Mouse (Mus musculus) midbrain, embryonic 16.5 days (tissue): ENCODE measurements around the gene Pbld2. TPM values are rescaled to one million over a fixed set of nuclear protein-coding genes. Genes with fewer than 3 reads are reported as not detected.

ENCODE experiments used
- ATAC-seq: fragments of 200-750 bp; cut with Nextera tagmentation; 2 replicates; pipeline ENCODE4 v1.8.0; 2017; ENCODE audit warnings: moderate TSS enrichment
- H3K27ac ChIP-seq: fragments of 300-500 bp; sonication (generic); 2 replicates; pipeline ENCODE4 v1.5.1; 2014; ENCODE audit warnings: mild to moderate bottlenecking, low read length, mixed read lengths
- H3K27me3 ChIP-seq: fragments of 300-500 bp; sonication (generic); 2 replicates; pipeline ENCODE4 v1.6.1; 2014; ENCODE audit warnings: low read depth, low read length, mixed read lengths; ENCODE audit not compliant: control insufficient read depth, insufficient read depth
- H3K36me3 ChIP-seq: fragments of 300-500 bp; sonication (generic); 2 replicates; pipeline ENCODE4 v1.6.1; 2014; ENCODE audit warnings: mild to moderate bottlenecking, low read length, moderate library complexity, mixed read lengths; ENCODE audit not compliant: control insufficient read depth, insufficient read depth
- H3K4me1 ChIP-seq: fragments of 300-500 bp; sonication (generic); 2 replicates; pipeline ENCODE4 v1.6.1; 2014; ENCODE audit warnings: mild to moderate bottlenecking, low read length, mixed read lengths; ENCODE audit not compliant: control insufficient read depth, insufficient read depth
- H3K4me2 ChIP-seq: fragments of 300-500 bp; sonication (generic); 2 replicates; pipeline ENCODE4 v1.6.1; 2014; ENCODE audit warnings: mild to moderate bottlenecking, low read length, mixed read lengths
- H3K4me3 ChIP-seq: fragments of 300-500 bp; sonication (generic); 2 replicates; pipeline ENCODE4 v1.5.1; 2014; ENCODE audit warnings: low read depth, mild to moderate bottlenecking, low read length, moderate library complexity, mixed read lengths
- H3K9ac ChIP-seq: fragments of 300-500 bp; sonication (generic); 2 replicates; pipeline ENCODE4 v1.6.1; 2014; ENCODE audit warnings: low read depth, low read length, mixed read lengths
- H3K9me3 ChIP-seq: fragments of 300-500 bp; sonication (generic); replicated peaks from 2 replicates; pipeline ENCODE4 v1.6.1; 2014; ENCODE audit warnings: mild to moderate bottlenecking, low read length, mixed read lengths; ENCODE audit not compliant: control insufficient read depth, poor library complexity, severe bottlenecking
- WGBS: fragments of 180-500 bp; shearing (Covaris S2); extraction: QIAGEN DNeasy Blood & Tissue Kit; methylation state at CpG from one replicate; pipeline ENCODE4 v1.1.7; 2014; 5-methylcytosine and 5-hydroxymethylcytosine counted together
- polyA plus RNA-seq: library from polyadenylated mRNA; unstranded; fragments of >200 nt; fragmentation: Nextera tagmentation; extraction: Ambion mirVana; gene quantifications from 2 replicates; pipeline ENCODE4 v1.2.1, GENCODE M21; 2015

Gene Pbld2
- polyA plus RNA-seq, 1 experiment from 2014 or later, result 0.77 TPM

DNA sequence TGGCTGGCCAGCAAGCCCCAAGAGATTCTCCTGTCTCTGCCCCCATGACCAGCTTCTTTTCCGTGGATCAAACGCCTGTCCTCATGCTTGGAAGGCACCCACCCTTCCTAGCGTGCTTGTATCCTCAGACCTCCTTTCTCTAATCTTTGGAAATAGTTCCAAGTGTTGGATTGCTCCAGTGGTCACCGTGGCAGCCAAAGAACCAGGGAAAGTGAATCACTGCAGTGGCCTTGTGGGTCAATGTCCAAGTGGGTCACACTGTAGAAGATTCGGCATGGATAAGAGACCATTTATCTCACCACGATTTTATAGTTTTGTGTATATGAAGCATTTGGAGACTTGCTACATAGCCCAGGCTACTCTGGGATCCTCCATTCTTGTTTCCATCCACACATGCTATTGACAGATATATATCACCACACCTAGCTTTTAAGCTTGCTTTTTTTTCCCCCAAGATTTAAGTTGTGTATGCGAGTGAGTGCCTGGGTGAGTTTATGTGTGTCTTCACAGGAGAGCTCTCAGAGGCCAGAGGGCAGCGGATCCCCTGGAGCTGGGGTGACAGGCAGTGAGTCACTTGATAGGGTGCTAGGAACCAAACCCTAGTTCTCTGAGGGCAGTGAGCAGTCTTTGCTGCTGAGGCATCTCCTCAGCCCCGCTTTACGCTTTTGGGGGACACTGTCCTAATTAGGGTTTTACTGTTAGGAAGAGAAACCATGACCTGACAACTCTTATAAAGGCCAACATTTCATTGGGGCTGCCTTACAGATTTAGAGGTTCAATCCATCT is 3.5 kb downstream of the Pbld2 start:
- no peak overlapping the region for H3K4me3 ChIP-seq
- no peak overlapping the region for H3K4me2 ChIP-seq
- no peaks in the 10 kb centered on the region for H3K9me3 ChIP-seq
- H3K4me1 ChIP-seq, result peaks cover 32% of the 10 kb centered on the region
- H3K27me3 ChIP-seq, result no peaks in the 10 kb centered on the region
- no peak for ATAC-seq
- H3K27ac ChIP-seq, result peak overlapping the region; percentile 100
- no peaks in the 10 kb centered on the region for H3K36me3 ChIP-seq
- 86% methylated on average over 10 of the region's 10 CpGs for WGBS
- H3K9ac ChIP-seq, result no peak overlapping the region

DNA sequence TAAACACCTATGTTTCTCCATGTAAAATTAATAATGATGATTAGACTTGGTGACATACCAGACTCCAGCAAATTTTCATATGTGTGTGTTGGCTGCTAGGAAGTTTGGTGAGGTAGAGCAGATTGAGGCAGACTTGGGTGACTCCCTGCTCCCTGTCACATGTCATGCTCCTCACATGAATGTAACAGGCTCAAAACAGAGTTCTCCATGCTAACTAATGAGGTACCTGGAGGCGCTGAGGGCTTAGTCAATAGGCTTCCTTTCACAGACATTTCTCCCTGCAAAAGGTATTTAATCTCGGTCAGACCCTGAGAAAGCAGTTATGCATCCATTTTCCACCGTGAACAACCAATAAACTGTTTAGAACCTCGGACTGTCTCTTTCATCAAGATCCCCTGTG is 4.3 kb downstream of the Pbld2 start:
- no peaks in the 10 kb centered on the region for H3K27me3 ChIP-seq
- ATAC-seq, result no peak
- H3K36me3 ChIP-seq, result no peaks in the 10 kb centered on the region
- H3K4me3 ChIP-seq, result no peak overlapping the region
- peaks cover 32% of the 10 kb centered on the region for H3K4me1 ChIP-seq
- no peak overlapping the region for H3K9ac ChIP-seq
- H3K4me2 ChIP-seq, result no peak overlapping the region
- H3K27ac ChIP-seq, result peak overlapping the region; percentile 42; the same call in 1 of the 2 replicates
- WGBS, result 44% methylated on average over 4 of the region's 4 CpGs
- no peaks in the 10 kb centered on the region for H3K9me3 ChIP-seq

DNA sequence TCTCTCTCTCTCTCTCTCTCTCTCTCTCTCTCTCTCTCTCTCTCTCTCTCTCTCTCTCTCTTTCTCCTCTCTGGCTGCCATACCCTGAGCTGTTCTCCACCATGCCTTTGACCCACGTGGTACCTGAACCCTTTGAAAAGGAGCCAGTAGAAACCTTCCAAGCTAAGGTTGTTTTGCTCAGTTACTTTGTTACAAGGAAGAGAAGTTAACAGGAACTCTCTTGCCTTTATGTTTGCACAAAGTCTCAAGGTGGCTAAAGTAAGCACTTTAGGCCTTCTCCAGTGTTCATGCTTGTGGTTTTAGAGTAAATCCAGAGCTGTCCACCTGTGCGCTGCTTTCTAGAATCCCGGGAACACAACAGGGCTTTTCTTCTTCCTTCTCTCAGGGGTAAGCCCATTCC is 8.2 kb downstream of the Pbld2 start:
- no peak for ATAC-seq
- Histone ChIP-seq H3K4me3 (no peak overlapping the region), H3K4me1 (peaks cover 11% of the 10 kb centered on the region; the same call in 1 of the 2 replicates), H3K9me3 (no peaks in the 10 kb centered on the region), H3K36me3 (no peaks in the 10 kb centered on the region), H3K9ac (no peak overlapping the region), H3K4me2 (no peak overlapping the region), H3K27me3 (no peaks in the 10 kb centered on the region), H3K27ac (no peak overlapping the region)
- WGBS, result 79% methylated on average over 3 of the region's 3 CpGs

DNA sequence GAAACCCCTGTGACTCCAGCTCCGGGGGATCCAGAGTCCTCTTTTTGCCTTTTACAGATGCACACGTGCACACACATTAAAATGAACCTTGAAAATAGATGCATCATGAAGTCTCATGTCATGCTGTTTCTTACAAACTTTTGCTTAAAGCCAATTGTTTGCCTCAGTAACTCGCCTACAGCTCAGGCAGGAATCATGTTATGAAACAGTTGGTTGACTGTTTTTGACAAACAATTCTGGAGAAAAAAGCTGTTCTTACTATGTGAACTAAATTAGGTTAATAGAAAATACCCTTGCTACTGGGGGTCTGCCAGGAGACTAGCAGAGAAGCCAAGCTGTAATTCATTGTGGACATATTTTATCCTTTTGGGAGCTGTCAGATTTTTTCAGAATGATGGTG is 8.8 kb downstream of the Pbld2 start:
- no peak overlapping the region for H3K4me3 ChIP-seq
- H3K9ac ChIP-seq, result no peak overlapping the region
- 58% methylated on average over 3 of the region's 3 CpGs for WGBS
- no peaks in the 10 kb centered on the region for H3K36me3 ChIP-seq
- no peak for ATAC-seq
- no peak overlapping the region for H3K4me2 ChIP-seq
- no peaks in the 10 kb centered on the region for H3K27me3 ChIP-seq
- peaks cover 8% of the 10 kb centered on the region; the same call in 1 of the 2 replicates for H3K4me1 ChIP-seq
- H3K27ac ChIP-seq, result no peak overlapping the region
- H3K9me3 ChIP-seq, result no peaks in the 10 kb centered on the region

DNA sequence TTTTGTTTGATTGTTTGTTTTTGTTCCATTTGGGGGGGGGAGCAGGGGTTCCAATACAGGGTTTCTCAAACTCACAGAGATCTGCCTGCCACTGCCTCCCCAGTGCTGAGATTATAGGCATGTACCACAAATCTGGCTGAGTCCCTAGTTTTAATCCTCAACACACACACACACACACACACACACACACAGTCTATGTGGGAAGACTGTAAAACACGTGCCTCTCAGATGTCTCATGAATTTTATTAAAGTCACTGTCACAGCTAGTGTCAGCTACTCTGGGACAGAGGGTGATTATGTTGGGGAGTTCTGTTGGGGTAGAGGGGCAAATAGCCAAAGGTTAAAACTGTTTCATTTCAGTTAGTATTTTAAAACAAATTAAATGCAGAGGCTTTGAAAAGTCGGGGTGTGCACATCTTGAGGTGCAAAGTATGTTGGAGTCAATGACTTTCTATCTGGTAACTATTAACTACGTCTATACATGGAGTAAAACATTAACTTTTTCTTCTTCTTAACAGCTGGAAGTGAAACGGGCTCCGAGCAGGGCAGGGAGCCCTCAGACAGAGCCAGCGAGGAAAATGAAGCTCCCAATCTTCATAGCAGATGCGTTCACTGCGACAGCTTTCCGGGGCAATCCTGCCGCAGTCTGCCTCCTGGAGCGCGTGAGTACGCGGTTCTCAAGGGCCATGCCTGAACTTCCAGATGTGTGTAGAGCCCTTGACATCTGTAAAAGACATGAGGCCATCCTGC is 14.6 kb downstream of the Pbld2 start:
- Histone ChIP-seq H3K27me3 (no peaks in the 10 kb centered on the region), H3K27ac (no peak overlapping the region), H3K9me3 (no peaks in the 10 kb centered on the region), H3K4me1 (no peaks in the 10 kb centered on the region), H3K9ac (no peak overlapping the region), H3K4me2 (no peak overlapping the region), H3K4me3 (no peak overlapping the region), H3K36me3 (no peaks in the 10 kb centered on the region)
- WGBS, result 74% methylated on average over 14 of the region's 14 CpGs
- ATAC-seq, result no peak

DNA sequence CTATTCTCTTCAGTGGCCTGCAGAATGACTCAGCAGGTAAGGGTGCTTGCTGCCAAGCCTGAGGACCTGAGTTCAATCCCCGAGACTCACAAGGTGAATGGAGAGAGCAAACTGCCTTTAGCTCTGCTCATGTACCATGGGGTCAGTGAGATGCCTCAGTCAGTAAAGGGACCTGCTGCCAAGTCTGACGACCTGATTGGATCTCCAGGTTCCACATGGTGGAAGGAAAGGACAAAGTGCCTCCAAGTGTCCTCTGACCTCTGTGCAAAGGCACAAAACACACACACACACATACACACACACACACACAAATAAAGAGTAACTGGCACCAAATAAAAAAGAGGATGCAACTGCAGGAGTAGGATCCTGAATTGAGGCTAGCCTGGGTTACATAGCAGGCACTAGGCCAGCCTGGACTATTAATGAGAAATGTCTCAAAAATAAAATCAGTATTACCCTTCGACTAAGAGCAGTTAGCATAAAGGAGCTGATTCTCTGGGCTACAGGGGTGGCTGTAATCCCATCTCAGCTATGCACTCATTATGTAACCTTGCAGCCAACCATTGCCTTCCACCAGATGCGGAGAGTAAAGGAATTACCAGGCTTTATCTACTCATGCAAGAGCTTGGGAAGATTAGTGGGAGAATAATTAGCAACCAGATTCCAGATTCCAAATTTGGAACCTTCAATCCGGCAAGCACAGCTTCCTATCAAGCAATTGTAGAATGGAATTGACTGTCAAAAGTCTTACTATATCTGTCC is 15.9 kb downstream of the Pbld2 start:
- Histone ChIP-seq H3K27me3 (no peaks in the 10 kb centered on the region), H3K9me3 (no peaks in the 10 kb centered on the region), H3K4me3 (no peak overlapping the region), H3K36me3 (no peaks in the 10 kb centered on the region), H3K4me1 (no peaks in the 10 kb centered on the region), H3K4me2 (no peak overlapping the region), H3K9ac (no peak overlapping the region), H3K27ac (no peak overlapping the region)
- 59% methylated on average over 5 of the region's 5 CpGs for WGBS
- ATAC-seq, result no peak

DNA sequence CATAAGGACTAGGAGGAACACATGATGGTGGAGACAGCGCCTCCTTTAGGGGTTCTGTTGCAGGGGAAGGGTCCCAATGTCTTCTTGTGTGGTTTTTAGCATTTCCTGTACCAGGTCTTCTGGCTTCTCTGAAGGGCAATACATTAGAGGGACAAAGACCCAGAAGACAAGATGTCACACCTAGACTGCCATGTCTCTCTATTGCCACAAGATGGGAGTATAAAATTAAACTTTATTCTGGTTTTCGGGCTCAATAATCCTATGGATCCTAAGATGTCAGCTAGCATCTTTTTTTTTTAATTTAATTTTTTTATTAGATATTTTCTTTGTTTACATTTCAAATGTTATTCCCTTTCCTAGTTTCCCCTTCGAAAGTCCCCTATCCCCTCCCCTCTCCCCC is 19.0 kb downstream of the Pbld2 start:
- ATAC-seq, result no peak
- Histone ChIP-seq H3K9me3 (no peaks in the 10 kb centered on the region), H3K4me2 (no peak overlapping the region), H3K36me3 (no peaks in the 10 kb centered on the region), H3K4me3 (no peak overlapping the region), H3K9ac (no peak overlapping the region), H3K27ac (no peak overlapping the region), H3K4me1 (no peaks in the 10 kb centered on the region), H3K27me3 (no peaks in the 10 kb centered on the region)
- 64% methylated on average over 3 of the region's 3 CpGs for WGBS

DNA sequence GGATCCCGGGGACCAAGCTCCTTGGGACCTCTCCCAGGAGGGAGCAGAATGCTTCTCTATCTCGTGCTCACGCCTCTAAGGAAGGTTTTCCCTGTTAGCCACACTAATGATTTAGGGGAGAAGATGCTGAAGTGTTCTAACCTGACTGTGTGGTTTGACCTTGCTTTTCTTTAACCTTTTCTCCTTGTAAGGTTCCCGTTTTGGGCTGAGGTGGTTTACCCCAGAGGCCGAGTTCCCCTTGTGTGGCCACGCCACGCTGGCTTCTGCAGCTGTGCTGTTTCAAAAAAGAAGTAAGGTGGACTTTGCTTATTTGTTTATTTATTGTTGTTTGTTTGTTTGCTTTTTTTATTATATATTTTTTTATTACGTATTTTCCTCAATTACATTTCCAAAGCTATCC is 23.6 kb downstream of the Pbld2 start:
- Histone ChIP-seq H3K27ac (no peak overlapping the region), H3K36me3 (no peaks in the 10 kb centered on the region), H3K4me1 (no peaks in the 10 kb centered on the region), H3K4me3 (no peak overlapping the region), H3K4me2 (no peak overlapping the region), H3K9me3 (no peaks in the 10 kb centered on the region), H3K9ac (no peak overlapping the region), H3K27me3 (no peaks in the 10 kb centered on the region)
- no peak for ATAC-seq
- WGBS, result 87% methylated on average over 8 of the region's 8 CpGs

DNA sequence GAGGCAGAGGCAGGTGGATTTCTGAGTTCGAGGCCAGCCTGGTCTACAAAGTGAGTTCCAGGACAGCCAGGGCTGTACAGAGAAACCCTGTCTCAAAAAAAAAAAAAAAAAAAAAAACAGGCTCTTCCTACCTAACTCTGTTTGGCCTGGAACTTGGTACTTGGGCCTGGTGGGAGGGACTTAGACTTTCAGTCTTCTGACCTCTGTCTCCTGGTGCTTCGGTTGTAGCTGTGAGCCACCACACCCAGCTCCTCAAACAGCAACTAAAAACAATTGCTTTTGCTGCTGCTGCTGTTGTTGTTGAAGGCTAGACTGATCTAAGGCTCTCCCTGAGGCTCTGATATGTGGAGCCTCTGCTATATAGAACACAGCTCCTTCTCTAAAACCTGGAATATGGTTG is 25.0 kb downstream of the Pbld2 start:
- H3K9me3 ChIP-seq, result no peaks in the 10 kb centered on the region
- no peak overlapping the region for H3K9ac ChIP-seq
- H3K27ac ChIP-seq, result no peak overlapping the region
- no peak overlapping the region for H3K4me3 ChIP-seq
- H3K27me3 ChIP-seq, result no peaks in the 10 kb centered on the region
- ATAC-seq, result no peak
- no peaks in the 10 kb centered on the region for H3K4me1 ChIP-seq
- 78% methylated on average over 2 of the region's 2 CpGs for WGBS
- no peak overlapping the region for H3K4me2 ChIP-seq
- no peaks in the 10 kb centered on the region for H3K36me3 ChIP-seq
